Mouse (Mus musculus): Measurements from ENCODE around the gene Zfp426.

GRCm38 (mm10) chr9:20536598-20536997 is 44.1 kb upstream of the Zfp426 start:
- TF ChIP-seq GATA1 (IDR thresholded peaks at IDR 0.05; ENCODE audit: low read length) (no peak), TAL1 (IDR thresholded peaks at IDR 0.05; ENCODE audit: low read length) (no peak)

Measured in erythroblast, embryonic 14.5 days (primary cell).